Mouse (Mus musculus): ENCODE data around the gene Fbxo33. TPM values are rescaled to one million over a fixed set of nuclear protein-coding genes. Genes with fewer than 3 reads are reported as not detected.
A peak's percentile ranks its signal among the peaks of the same experiment; 100 is the strongest.

Fbxo33 gene
- polyA plus RNA-seq, 1 experiment from 2014 or later, result 9.6 TPM

GRCm38 (mm10) chr12:59195941-59196340, 23.6 kb downstream of the Fbxo33 start:
- Histone ChIP-seq H3K4me3 (replicated peaks) (no peak overlapping the region), H3K27me3 (no peaks in the 10 kb centered on the region), H3K36me3 (peaks cover 30% of the 10 kb centered on the region), H3K9ac (no peak overlapping the region), H3K9me3 (replicated peaks) (no peaks in the 10 kb centered on the region), H3K4me1 (replicated peaks) (peaks cover 27% of the 10 kb centered on the region), H3K4me2 (no peak overlapping the region), H3K27ac (no peak overlapping the region; the same call in 1 of the 2 replicates)
- ATAC-seq (ENCODE audit: low read depth) (no peak), DNase-seq (no peak)
- 81% methylated on average over 4 of the region's 4 CpGs for WGBS (ENCODE audit: insufficient replicate concordance)

GRCm38 (mm10) chr12:59195065-59195464, 24.5 kb downstream of the Fbxo33 start:
- Histone ChIP-seq H3K27ac (peak overlapping the region; percentile 58), H3K9me3 (replicated peaks) (no peaks in the 10 kb centered on the region), H3K9ac (no peak overlapping the region), H3K36me3 (peaks cover 29% of the 10 kb centered on the region), H3K4me2 (peak overlapping the region; percentile 40), H3K4me1 (replicated peaks) (peaks cover 27% of the 10 kb centered on the region), H3K27me3 (no peaks in the 10 kb centered on the region), H3K4me3 (replicated peaks) (no peak overlapping the region)
- whole genome bisulfite sequencing (ENCODE audit: insufficient replicate concordance), result 59% methylated on average over 4 of the region's 4 CpGs
- DNase-seq (no peak), ATAC-seq (ENCODE audit: low read depth) (no peak)

GRCm38 (mm10) chr12:59194341-59195003, 25.1 kb downstream of the Fbxo33 start:
- Histone ChIP-seq H3K4me1 (replicated peaks) (peaks cover 27% of the 10 kb centered on the region), H3K36me3 (peaks cover 25% of the 10 kb centered on the region), H3K9me3 (replicated peaks) (no peaks in the 10 kb centered on the region), H3K9ac (0 out of 2 replicates have a peak overlapping the region, but pooled peaks have one; percentile 30), H3K4me2 (peak overlapping the region; percentile 40), H3K4me3 (replicated peaks) (no peak overlapping the region), H3K27ac (peak overlapping the region; percentile 58), H3K27me3 (no peaks in the 10 kb centered on the region)
- ATAC-seq (ENCODE audit: low read depth) (peak; percentile 94), DNase-seq (peak; percentile 34)
- WGBS (ENCODE audit: insufficient replicate concordance), result 20% methylated on average over 9 of the region's 9 CpGs

GRCm38 (mm10) chr12:59193637-59194036, 25.9 kb downstream of the Fbxo33 start:
- Histone ChIP-seq H3K9me3 (replicated peaks) (no peaks in the 10 kb centered on the region), H3K4me2 (no peak overlapping the region), H3K27ac (peak overlapping the region; percentile 16), H3K9ac (no peak overlapping the region), H3K4me1 (replicated peaks) (peaks cover 24% of the 10 kb centered on the region), H3K4me3 (replicated peaks) (no peak overlapping the region), H3K36me3 (peaks cover 27% of the 10 kb centered on the region), H3K27me3 (no peaks in the 10 kb centered on the region)
- 55% methylated on average over 3 of the region's 3 CpGs for WGBS (ENCODE audit: insufficient replicate concordance)
- no peak for ATAC-seq (ENCODE audit: low read depth)
- no peak for DNase-seq

- Histone ChIP-seq H3K27ac (no peak overlapping the region), H3K36me3 (peaks cover 63% of the 10 kb centered on the region), H3K27me3 (no peaks in the 10 kb centered on the region), H3K4me3 (replicated peaks) (no peak overlapping the region), H3K9me3 (replicated peaks) (no peaks in the 10 kb centered on the region), H3K4me1 (replicated peaks) (no peaks in the 10 kb centered on the region; the same call in 1 of the 2 replicates), H3K4me2 (no peak overlapping the region), H3K9ac (no peak overlapping the region)
- DNase-seq, result no peak
- 78% methylated on average over 12 of the region's 12 CpGs for WGBS (ENCODE audit: insufficient replicate concordance)
- ATAC-seq (ENCODE audit: low read depth), result no peak
These were observed 31.3 kb downstream of the Fbxo33 start for GRCm38 (mm10) chr12:59188086-59188682.

GRCm38 (mm10) chr12:59177814-59178213, 41.7 kb downstream of the Fbxo33 start:
- Histone ChIP-seq H3K9ac (no peak overlapping the region), H3K4me2 (no peak overlapping the region), H3K27ac (no peak overlapping the region), H3K36me3 (peaks cover 80% of the 10 kb centered on the region), H3K9me3 (replicated peaks) (no peaks in the 10 kb centered on the region), H3K27me3 (no peaks in the 10 kb centered on the region), H3K4me3 (replicated peaks) (no peak overlapping the region), H3K4me1 (replicated peaks) (no peaks in the 10 kb centered on the region)
- ATAC-seq (ENCODE audit: low read depth), result no peak
- 81% methylated on average over 3 of the region's 3 CpGs for WGBS (ENCODE audit: insufficient replicate concordance)
- no peak for DNase-seq

GRCm38 (mm10) chr12:59169935-59170334, 49.6 kb downstream of the Fbxo33 start:
- Histone ChIP-seq H3K9ac (no peak overlapping the region), H3K36me3 (peaks cover 53% of the 10 kb centered on the region), H3K27me3 (no peaks in the 10 kb centered on the region), H3K4me1 (replicated peaks) (no peaks in the 10 kb centered on the region), H3K9me3 (replicated peaks) (no peaks in the 10 kb centered on the region), H3K4me3 (replicated peaks) (no peak overlapping the region), H3K27ac (no peak overlapping the region), H3K4me2 (no peak overlapping the region)
- WGBS (ENCODE audit: insufficient replicate concordance), result 81% methylated on average over 4 of the region's 4 CpGs
- ATAC-seq (ENCODE audit: low read depth) (no peak), DNase-seq (no peak)

- DNase-seq (no peak), ATAC-seq (ENCODE audit: low read depth) (no peak)
- Histone ChIP-seq H3K4me1 (replicated peaks) (peaks cover 15% of the 10 kb centered on the region), H3K36me3 (peaks cover 69% of the 10 kb centered on the region), H3K9me3 (replicated peaks) (no peaks in the 10 kb centered on the region), H3K27me3 (no peaks in the 10 kb centered on the region), H3K4me3 (replicated peaks) (no peak overlapping the region), H3K27ac (no peak overlapping the region), H3K9ac (no peak overlapping the region), H3K4me2 (no peak overlapping the region)
- WGBS (ENCODE audit: insufficient replicate concordance), result 85% methylated on average over 4 of the region's 4 CpGs
These were observed 53.0 kb downstream of the Fbxo33 start for GRCm38 (mm10) chr12:59166557-59166956.

- H3K27ac ChIP-seq, result no peak overlapping the region
- no peak overlapping the region for H3K9ac ChIP-seq
- no peak overlapping the region for H3K4me3 ChIP-seq (replicated peaks)
- no peaks in the 10 kb centered on the region for H3K9me3 ChIP-seq (replicated peaks)
- peaks cover 15% of the 10 kb centered on the region for H3K4me1 ChIP-seq (replicated peaks)
- no peak overlapping the region for H3K4me2 ChIP-seq
- H3K27me3 ChIP-seq, result no peaks in the 10 kb centered on the region
- peaks cover 72% of the 10 kb centered on the region for H3K36me3 ChIP-seq
- ATAC-seq (ENCODE audit: low read depth) (peak; percentile 57; the same call in 1 of the 2 replicates), DNase-seq (no peak)
- WGBS (ENCODE audit: insufficient replicate concordance), result 48% methylated on average over 6 of the region's 6 CpGs
These were observed 55.0 kb downstream of the Fbxo33 start for GRCm38 (mm10) chr12:59164522-59164921.

GRCm38 (mm10) chr12:59162797-59163196, 56.7 kb downstream of the Fbxo33 start:
- DNase-seq, result no peak
- H3K27ac ChIP-seq, result no peak overlapping the region
- no peak overlapping the region for H3K4me3 ChIP-seq (replicated peaks)
- peaks cover 15% of the 10 kb centered on the region for H3K4me1 ChIP-seq (replicated peaks)
- H3K27me3 ChIP-seq, result no peaks in the 10 kb centered on the region
- H3K9me3 ChIP-seq (replicated peaks), result no peaks in the 10 kb centered on the region
- no peak for ATAC-seq (ENCODE audit: low read depth)
- peaks cover 73% of the 10 kb centered on the region for H3K36me3 ChIP-seq
- 77% methylated on average over 2 of the region's 2 CpGs for WGBS (ENCODE audit: insufficient replicate concordance)
- no peak overlapping the region for H3K4me2 ChIP-seq
- H3K9ac ChIP-seq, result no peak overlapping the region

GRCm38 (mm10) chr12:59161091-59161490, 58.4 kb downstream of the Fbxo33 start:
- WGBS (ENCODE audit: insufficient replicate concordance), result 56% methylated on average over 2 of the region's 2 CpGs

More at GRCm38 (mm10) chr12:59161091-59161490, 58.4 kb downstream of the Fbxo33 start:
- no peak overlapping the region for H3K4me2 ChIP-seq
- ATAC-seq (ENCODE audit: low read depth) (no peak), DNase-seq (no peak)
- H3K9me3 ChIP-seq (replicated peaks), result no peaks in the 10 kb centered on the region
- no peak overlapping the region for H3K4me3 ChIP-seq (replicated peaks)
- H3K36me3 ChIP-seq, result peaks cover 79% of the 10 kb centered on the region
- no peak overlapping the region for H3K27ac ChIP-seq
- H3K27me3 ChIP-seq, result no peaks in the 10 kb centered on the region
- peaks cover 15% of the 10 kb centered on the region for H3K4me1 ChIP-seq (replicated peaks)
- H3K9ac ChIP-seq, result no peak overlapping the region

Data from liver, embryonic 13.5 days (tissue).